Mouse (Mus musculus): ENCODE results near the gene Csf1.

The Csf1 gene

GRCm38 (mm10) chr3:107783315-107783714 is 23.0 kb upstream of the Csf1 start:
- DNase-seq (ENCODE audit: low spot score in 2 of 2), result no peak

- DNase-seq (ENCODE audit: low spot score in 2 of 2), result no peak
These were observed 21.0 kb upstream of the Csf1 start for GRCm38 (mm10) chr3:107781304-107781703.

- no peak for DNase-seq (ENCODE audit: low spot score in 2 of 2)
These were observed 17.7 kb upstream of the Csf1 start for GRCm38 (mm10) chr3:107778016-107778415.

- DNase-seq (ENCODE audit: low spot score in 2 of 2), result no peak
These were observed 16.0 kb upstream of the Csf1 start for GRCm38 (mm10) chr3:107776295-107776694.

GRCm38 (mm10) chr3:107775736-107776135 is 15.5 kb upstream of the Csf1 start:
- DNase-seq (ENCODE audit: low spot score in 2 of 2), result no peak

GRCm38 (mm10) chr3:107775056-107775455 is 14.8 kb upstream of the Csf1 start:
- DNase-seq (ENCODE audit: low spot score in 2 of 2), result no peak

GRCm38 (mm10) chr3:107772860-107773259 is 12.6 kb upstream of the Csf1 start:
- DNase-seq (ENCODE audit: low spot score in 2 of 2), result no peak

- no peak for DNase-seq (ENCODE audit: low spot score in 2 of 2)
These were observed 9.4 kb upstream of the Csf1 start for GRCm38 (mm10) chr3:107769692-107770091.

GRCm38 (mm10) chr3:107768104-107768989 is 8.1 kb upstream of the Csf1 start:
- no peak for DNase-seq (ENCODE audit: low spot score in 2 of 2)

GRCm38 (mm10) chr3:107766804-107767203 is 6.5 kb upstream of the Csf1 start:
- no peak for DNase-seq (ENCODE audit: low spot score in 2 of 2)

GRCm38 (mm10) chr3:107765979-107766378 is 5.7 kb upstream of the Csf1 start:
- no peak for DNase-seq (ENCODE audit: low spot score in 2 of 2)

- DNase-seq (ENCODE audit: low spot score in 2 of 2), result no peak
These were observed 3.3 kb upstream of the Csf1 start for GRCm38 (mm10) chr3:107763552-107763951.

GRCm38 (mm10) chr3:107761446-107761845 is 1.2 kb upstream of the Csf1 start:
- DNase-seq (ENCODE audit: low spot score in 2 of 2), result no peak

GRCm38 (mm10) chr3:107760771-107761170 is 502 bp upstream of the Csf1 start:
- DNase-seq (ENCODE audit: low spot score in 2 of 2), result no peak

GRCm38 (mm10) chr3:107758638-107759037 is 1.6 kb downstream of the Csf1 start:
- DNase-seq (ENCODE audit: low spot score in 2 of 2), result no peak

- DNase-seq (ENCODE audit: low spot score in 2 of 2), result no peak
These were observed 2.1 kb downstream of the Csf1 start for GRCm38 (mm10) chr3:107758176-107758575.

- DNase-seq (ENCODE audit: low spot score in 2 of 2), result peak in 1 of 2 experiments; percentile 49
These were observed 2.7 kb downstream of the Csf1 start for GRCm38 (mm10) chr3:107757365-107758129.

GRCm38 (mm10) chr3:107756481-107756866 is 3.8 kb downstream of the Csf1 start:
- no peak for DNase-seq (ENCODE audit: low spot score in 2 of 2)

GRCm38 (mm10) chr3:107755702-107756480 is 4.4 kb downstream of the Csf1 start:
- no peak for DNase-seq (ENCODE audit: low spot score in 2 of 2)

- no peak for DNase-seq (ENCODE audit: low spot score in 2 of 2)
These were observed 5.6 kb downstream of the Csf1 start for GRCm38 (mm10) chr3:107754632-107755031.

GRCm38 (mm10) chr3:107751607-107752006 is 8.7 kb downstream of the Csf1 start:
- DNase-seq (ENCODE audit: low spot score in 2 of 2), result no peak

Data from cerebellum, postnatal 4 days (tissue).